Mouse (Mus musculus) liver, embryonic 13.5 days (tissue): Measurements from ENCODE around the gene Ank. TPM values are rescaled to one million over a fixed set of nuclear protein-coding genes. Genes with fewer than 3 reads are reported as not detected.

Experiments used
- ATAC-seq: fragments of 200-750 bp; cut with Nextera tagmentation; 2 replicates; pipeline ENCODE4 v1.8.0; 2017; ENCODE audit warnings: low read depth, mild to moderate bottlenecking, moderate number of reproducible peaks, moderate library complexity
- DNase-seq: peaks from one replicate; pipeline ENCODE4 v3.0.0; 2022
- H3K27ac ChIP-seq: fragments of 300-500 bp; sonication (generic); 2 replicates; pipeline ENCODE4 v1.5.1; 2015; ENCODE audit warnings: moderate library complexity, mild to moderate bottlenecking, inconsistent platforms
- H3K27me3 ChIP-seq: fragments of 300-500 bp; sonication (generic); 2 replicates; pipeline ENCODE4 v1.6.1; 2015; ENCODE audit warnings: mild to moderate bottlenecking, inconsistent platforms
- H3K36me3 ChIP-seq: fragments of 300-500 bp; sonication (generic); 2 replicates; pipeline ENCODE4 v1.6.1; 2015; ENCODE audit warnings: mild to moderate bottlenecking, inconsistent platforms
- H3K4me1 ChIP-seq: fragments of 300-500 bp; sonication (generic); replicated peaks from 2 replicates; pipeline ENCODE4 v1.6.1; 2015; ENCODE audit warnings: inconsistent platforms
- H3K4me2 ChIP-seq: fragments of 300-500 bp; sonication (generic); 2 replicates; pipeline ENCODE4 v1.6.1; 2015; ENCODE audit warnings: inconsistent platforms, mild to moderate bottlenecking, moderate library complexity
- H3K4me3 ChIP-seq: fragments of 300-500 bp; sonication (generic); replicated peaks from 2 replicates; pipeline ENCODE4 v1.5.1; 2015; ENCODE audit warnings: mild to moderate bottlenecking, inconsistent platforms
- H3K9ac ChIP-seq: fragments of 300-500 bp; sonication (generic); 2 replicates; pipeline ENCODE4 v1.6.1; 2015; ENCODE audit warnings: mild to moderate bottlenecking, inconsistent platforms
- H3K9me3 ChIP-seq: fragments of 300-500 bp; sonication (generic); replicated peaks from 2 replicates; pipeline ENCODE4 v1.6.1; 2016; ENCODE audit warnings: inconsistent platforms
- WGBS: fragments of 180-500 bp; shearing (Covaris S2); methylation state at CpG from one replicate; pipeline ENCODE4 v1.1.7; 2015; ENCODE audit not compliant: insufficient replicate concordance; 5-methylcytosine and 5-hydroxymethylcytosine counted together
- polyA plus RNA-seq: library from polyadenylated mRNA; unstranded; fragments of >200 nt; fragmentation: Nextera tagmentation; extraction: Ambion mirVana; gene quantifications from 2 replicates; pipeline ENCODE4 v1.2.1, GENCODE M21; 2015

Gene Ank
- polyA plus RNA-seq, 1 experiment from 2014 or later, result 11.1 TPM

GRCm38 (mm10) chr15:27613255-27613654, 146.8 kb downstream of the Ank start:
- no peak for DNase-seq
- H3K9me3 ChIP-seq, result no peaks in the 10 kb centered on the region
- H3K27ac ChIP-seq, result no peak overlapping the region
- H3K4me1 ChIP-seq, result no peaks in the 10 kb centered on the region; the same call in 1 of the 2 replicates
- H3K9ac ChIP-seq, result no peak overlapping the region
- H3K4me2 ChIP-seq, result no peak overlapping the region
- WGBS, result 81% methylated on average over 4 of the region's 4 CpGs
- ATAC-seq, result no peak
- H3K4me3 ChIP-seq, result no peak overlapping the region
- peaks cover 87% of the 10 kb centered on the region for H3K36me3 ChIP-seq
- no peaks in the 10 kb centered on the region for H3K27me3 ChIP-seq

- Histone ChIP-seq H3K27me3 (no peaks in the 10 kb centered on the region), H3K4me1 (peaks cover 24% of the 10 kb centered on the region), H3K9ac (no peak overlapping the region), H3K4me2 (no peak overlapping the region), H3K9me3 (no peaks in the 10 kb centered on the region), H3K4me3 (no peak overlapping the region), H3K27ac (no peak overlapping the region), H3K36me3 (peaks cover 86% of the 10 kb centered on the region)
- DNase-seq (no peak), ATAC-seq (no peak)
- WGBS, result 72% methylated on average over 4 of the region's 4 CpGs
Observed at GRCm38 (mm10) chr15:27616159-27616558, 149.7 kb downstream of the Ank start.

GRCm38 (mm10) chr15:27617227-27617626, 150.8 kb downstream of the Ank start:
- no peaks in the 10 kb centered on the region for H3K9me3 ChIP-seq
- no peaks in the 10 kb centered on the region for H3K27me3 ChIP-seq
- no peak overlapping the region for H3K4me3 ChIP-seq
- no peak for DNase-seq
- 84% methylated on average over 3 of the region's 3 CpGs for WGBS
- H3K9ac ChIP-seq, result no peak overlapping the region
- H3K4me1 ChIP-seq, result peaks cover 30% of the 10 kb centered on the region
- H3K4me2 ChIP-seq, result no peak overlapping the region
- H3K36me3 ChIP-seq, result peaks cover 81% of the 10 kb centered on the region
- ATAC-seq, result no peak
- no peak overlapping the region for H3K27ac ChIP-seq

GRCm38 (mm10) chr15:27618778-27619533, 152.5 kb downstream of the Ank start:
- H3K27ac ChIP-seq, result peak overlapping the region; percentile 40
- no peak overlapping the region for H3K4me2 ChIP-seq
- H3K36me3 ChIP-seq, result peaks cover 76% of the 10 kb centered on the region
- ATAC-seq (peak; percentile 86), DNase-seq (no peak)
- H3K9me3 ChIP-seq, result no peaks in the 10 kb centered on the region
- H3K4me1 ChIP-seq, result peaks cover 33% of the 10 kb centered on the region
- H3K27me3 ChIP-seq, result no peaks in the 10 kb centered on the region
- 36% methylated on average over 6 of the region's 6 CpGs for WGBS
- H3K9ac ChIP-seq, result no peak overlapping the region
- H3K4me3 ChIP-seq, result no peak overlapping the region

- peak overlapping the region; percentile 18; the same call in 1 of the 2 replicates for H3K27ac ChIP-seq
Observed at GRCm38 (mm10) chr15:27619683-27620082, 153.2 kb downstream of the Ank start.

GRCm38 (mm10) chr15:27620475-27621185, 154.2 kb downstream of the Ank start:
- DNase-seq (no peak), ATAC-seq (no peak)
- Histone ChIP-seq H3K4me2 (no peak overlapping the region), H3K27ac (no peak overlapping the region), H3K9ac (no peak overlapping the region), H3K4me1 (peaks cover 49% of the 10 kb centered on the region), H3K27me3 (no peaks in the 10 kb centered on the region), H3K9me3 (no peaks in the 10 kb centered on the region), H3K4me3 (no peak overlapping the region), H3K36me3 (peaks cover 72% of the 10 kb centered on the region)
- 76% methylated on average over 6 of the region's 6 CpGs for WGBS

More at GRCm38 (mm10) chr15:27619683-27620082, 153.2 kb downstream of the Ank start:
- Histone ChIP-seq H3K4me3 (no peak overlapping the region), H3K36me3 (peaks cover 74% of the 10 kb centered on the region), H3K4me2 (no peak overlapping the region), H3K27me3 (no peaks in the 10 kb centered on the region), H3K9me3 (no peaks in the 10 kb centered on the region), H3K4me1 (peaks cover 40% of the 10 kb centered on the region), H3K9ac (no peak overlapping the region)
- ATAC-seq (peak; percentile 35; the same call in 1 of the 2 replicates), DNase-seq (no peak)
- WGBS, result 64% methylated on average over 3 of the region's 3 CpGs

- Histone ChIP-seq H3K4me3 (no peak overlapping the region), H3K27ac (no peak overlapping the region), H3K27me3 (no peaks in the 10 kb centered on the region), H3K4me1 (peaks cover 76% of the 10 kb centered on the region), H3K4me2 (no peak overlapping the region), H3K36me3 (peaks cover 59% of the 10 kb centered on the region), H3K9ac (no peak overlapping the region), H3K9me3 (no peaks in the 10 kb centered on the region)
- DNase-seq, result no peak
- 82% methylated on average over 6 of the region's 6 CpGs for WGBS
- ATAC-seq, result no peak
Observed at GRCm38 (mm10) chr15:27623286-27623685, 156.8 kb downstream of the Ank start.

- Histone ChIP-seq H3K27me3 (no peaks in the 10 kb centered on the region), H3K36me3 (peaks cover 45% of the 10 kb centered on the region), H3K9ac (no peak overlapping the region), H3K27ac (peak overlapping the region; percentile 49), H3K9me3 (no peaks in the 10 kb centered on the region), H3K4me3 (no peak overlapping the region), H3K4me2 (peak overlapping the region; percentile 23; the same call in 1 of the 2 replicates), H3K4me1 (peaks cover 74% of the 10 kb centered on the region)
- DNase-seq (no peak), ATAC-seq (no peak)
- 39% methylated on average over 13 of the region's 13 CpGs for WGBS
Observed at GRCm38 (mm10) chr15:27625014-27625889, 158.8 kb downstream of the Ank start.

- DNase-seq (no peak), ATAC-seq (no peak)
- Histone ChIP-seq H3K4me2 (peak overlapping the region; percentile 23; the same call in 1 of the 2 replicates), H3K9ac (no peak overlapping the region), H3K36me3 (peaks cover 41% of the 10 kb centered on the region), H3K27me3 (no peaks in the 10 kb centered on the region), H3K9me3 (no peaks in the 10 kb centered on the region), H3K4me1 (peaks cover 72% of the 10 kb centered on the region), H3K4me3 (no peak overlapping the region), H3K27ac (peak overlapping the region; percentile 49)
- 55% methylated on average over 10 of the region's 10 CpGs for WGBS
Observed at GRCm38 (mm10) chr15:27625890-27626255, 159.4 kb downstream of the Ank start.

- ATAC-seq, result no peak
- Histone ChIP-seq H3K4me2 (0 out of 2 replicates have a peak overlapping the region, but pooled peaks have one; percentile 23), H3K27ac (no peak overlapping the region), H3K36me3 (peaks cover 37% of the 10 kb centered on the region), H3K4me1 (peaks cover 72% of the 10 kb centered on the region), H3K4me3 (no peak overlapping the region), H3K27me3 (no peaks in the 10 kb centered on the region), H3K9me3 (no peaks in the 10 kb centered on the region), H3K9ac (no peak overlapping the region)
- 73% methylated on average over 1 of the region's 1 CpGs for WGBS
- no peak for DNase-seq
Observed at GRCm38 (mm10) chr15:27626314-27626713, 159.8 kb downstream of the Ank start.

- H3K4me3 ChIP-seq, result peak overlapping the region; percentile 5; the same call in 1 of the 2 replicates
- no peak for DNase-seq
- no peak overlapping the region for H3K27ac ChIP-seq
- no peak for ATAC-seq
- peak overlapping the region; percentile 19; the same call in 1 of the 2 replicates for H3K4me2 ChIP-seq
- H3K36me3 ChIP-seq, result peaks cover 27% of the 10 kb centered on the region
- WGBS, result 44% methylated on average over 9 of the region's 9 CpGs
- peaks cover 70% of the 10 kb centered on the region for H3K4me1 ChIP-seq
- H3K9me3 ChIP-seq, result no peaks in the 10 kb centered on the region
- no peak overlapping the region for H3K9ac ChIP-seq
- H3K27me3 ChIP-seq, result no peaks in the 10 kb centered on the region
Observed at GRCm38 (mm10) chr15:27627794-27628193, 161.3 kb downstream of the Ank start.
